Mouse (Mus musculus) liver, postnatal 0 days (tissue): ENCODE data around the gene Arsg.

Experiments used
- CTCF ChIP-seq: sonication (generic); IDR thresholded peaks from 2 replicates; pipeline ENCODE4 v1.5.1; 2016; ENCODE audit warnings: antibody characterized with exemption, low read depth
- EP300 ChIP-seq: IDR thresholded peaks from 2 replicates; pipeline ENCODE4 v1.6.1; 2016; ENCODE audit warnings: antibody characterized with exemption, low read depth, mild to moderate bottlenecking

- TF ChIP-seq EP300 = no peak
- TF ChIP-seq CTCF = peak; percentile 46
Measured at GRCm38 (mm10) chr11:109443468-109444263, 29.5 kb upstream of the Arsg start.
